Mouse (Mus musculus) brain, embryonic 14.5 days (tissue): ENCODE results near the gene Rbbp7.

Source experiments
- CTCF ChIP-seq: fragments of 200-500 bp; IDR thresholded peaks from 2 replicates; pipeline ENCODE4 v1.5.1; 2012; ENCODE audit warnings: inconsistent platforms, mild to moderate bottlenecking, moderate library complexity, borderline replicate concordance; ENCODE audit not compliant: insufficient read depth, insufficient read length; ENCODE audit errors: extremely low read depth
- POLR2A ChIP-seq: fragments of 200-500 bp; IDR thresholded peaks from 2 replicates; pipeline ENCODE4 v1.6.1; 2012; ENCODE audit warnings: mild to moderate bottlenecking, inconsistent platforms, borderline replicate concordance; ENCODE audit not compliant: poor library complexity, insufficient read depth, insufficient read length, severe bottlenecking; ENCODE audit errors: extremely low read depth

DNA sequence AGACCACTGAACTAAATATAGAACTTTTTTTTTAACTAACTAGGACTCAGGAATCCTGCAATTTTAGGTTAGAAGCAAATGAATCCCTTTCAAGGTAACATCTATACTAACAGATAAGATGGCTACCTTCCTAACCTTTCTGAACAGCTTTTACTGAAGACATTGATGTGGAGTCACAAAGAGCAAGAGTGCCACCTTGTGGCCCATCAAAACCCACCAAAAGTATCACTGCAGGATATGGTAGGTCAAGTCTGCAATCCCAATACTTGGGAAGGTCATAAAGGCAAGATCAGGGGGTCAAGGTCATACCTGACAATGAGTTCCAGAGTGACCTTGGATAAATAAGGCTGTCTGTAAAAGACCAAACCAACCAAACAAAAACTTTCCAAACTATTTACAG lies 40.2 kb downstream of the Rbbp7 start:
- TF ChIP-seq CTCF (peak; percentile 60; the same call in 1 of the 2 replicates), POLR2A (no peak)
